Mouse (Mus musculus) thymus, adult 2 months (tissue): Measurements from ENCODE around the gene Suclg2.

ENCODE experiments used
- CTCF ChIP-seq: fragments of 200-500 bp; IDR thresholded peaks from 2 replicates; pipeline ENCODE4 v1.5.1; 2012; ENCODE audit warnings: mild to moderate bottlenecking, control low read depth, low read length, moderate library complexity, borderline replicate concordance; ENCODE audit not compliant: control insufficient read depth, poor library complexity, insufficient read depth; ENCODE audit errors: extremely low read depth
- POLR2A ChIP-seq: fragments of 200-500 bp; IDR thresholded peaks from 2 replicates; pipeline ENCODE4 v1.6.1; 2012; ENCODE audit warnings: mild to moderate bottlenecking, low read length, control low read depth, moderate library complexity; ENCODE audit not compliant: control insufficient read depth, poor library complexity, insufficient read depth; ENCODE audit errors: extremely low read depth

- no peak for TF ChIP-seq POLR2A
- no peak for TF ChIP-seq CTCF
These were observed 89.5 kb downstream of the Suclg2 start for GRCm38 (mm10) chr6:95629071-95629470.
